Mouse (Mus musculus) olfactory bulb, adult 2 months (tissue): ENCODE results near the gene Hk2.
"Not testable (repeated sequence)": the region's sequence is repeated elsewhere in the genome, so short reads cannot be mapped to it uniquely, and the experiment has no call there.

Experiments
- CTCF ChIP-seq: fragments of 200-500 bp; IDR thresholded peaks from 2 replicates; pipeline ENCODE4 v1.5.1; 2012; ENCODE audit warnings: low read depth, mild to moderate bottlenecking, low read length, moderate library complexity; ENCODE audit not compliant: insufficient read depth
- POLR2A ChIP-seq: fragments of 200-500 bp; IDR thresholded peaks from 2 replicates; pipeline ENCODE4 v1.6.1; 2012; ENCODE audit warnings: mild to moderate bottlenecking, low read depth, low read length, moderate library complexity; ENCODE audit not compliant: insufficient read depth

GRCm38 (mm10) chr6:82688586-82688985, 85.7 kb downstream of the Hk2 start:
- not testable (repeated sequence) for TF ChIP-seq POLR2A, CTCF
